Mouse (Mus musculus): ENCODE results near the gene Dad1. TPM values are rescaled to one million over a fixed set of nuclear protein-coding genes. Genes with fewer than 3 reads are reported as not detected.

The Dad1 gene
- polyA plus RNA-seq, 1 experiment from 2014 or later: 259 TPM

DNA sequence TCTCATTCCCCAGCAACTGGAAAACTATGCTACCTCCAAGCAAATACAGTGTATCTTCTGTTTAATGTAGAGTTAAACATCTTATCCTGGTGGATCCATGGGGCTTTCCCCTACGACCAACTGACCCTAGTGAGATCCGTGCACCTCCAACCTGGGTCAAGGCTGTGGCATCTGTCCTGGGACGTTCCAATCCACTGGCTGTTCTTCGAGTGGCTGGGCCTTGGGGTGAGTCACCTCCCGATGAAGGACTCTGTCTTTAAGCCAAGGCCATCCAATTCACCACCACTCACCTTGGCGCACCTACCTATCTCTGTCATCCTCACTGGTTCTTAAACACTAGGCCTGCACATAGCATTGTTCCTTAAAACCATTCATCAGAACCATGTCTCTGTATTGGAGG lies 9.2 kb upstream of the Dad1 start:
- no peak for ATAC-seq (ENCODE audit: low FRiP score)
- no peak overlapping the region for H3K4me2 ChIP-seq (replicated peaks)
- peaks cover 10% of the 10 kb centered on the region for H3K36me3 ChIP-seq
- no peaks in the 10 kb centered on the region for H3K9me3 ChIP-seq (replicated peaks)
- no peak overlapping the region for H3K9ac ChIP-seq
- no peak overlapping the region for H3K4me3 ChIP-seq
- WGBS: 93% methylated on average over 6 of the region's 6 CpGs
- H3K4me1 ChIP-seq: peaks cover 16% of the 10 kb centered on the region
- H3K27me3 ChIP-seq: 0 out of 2 replicates have a peak, but pooled peaks cover 3% of the 10 kb centered on the region
- H3K27ac ChIP-seq: no peak overlapping the region

DNA sequence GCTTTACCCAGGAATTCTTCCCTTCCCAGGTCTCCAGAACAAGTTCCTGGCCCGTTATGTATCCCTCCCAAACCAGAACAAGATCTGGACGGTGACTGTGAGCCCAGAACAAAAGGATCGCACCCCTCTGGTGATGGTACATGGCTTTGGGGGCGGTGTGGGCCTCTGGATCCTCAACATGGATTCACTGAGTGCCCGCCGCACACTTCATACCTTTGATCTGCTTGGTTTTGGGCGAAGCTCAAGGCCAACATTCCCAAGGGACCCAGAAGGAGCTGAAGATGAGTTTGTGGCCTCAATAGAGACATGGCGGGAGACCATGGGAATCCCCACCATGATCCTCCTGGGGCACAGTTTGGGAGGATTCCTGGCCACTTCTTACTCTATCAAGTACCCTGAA lies 8.7 kb upstream of the Dad1 start:
- no peaks in the 10 kb centered on the region for H3K9me3 ChIP-seq (replicated peaks)
- no peak overlapping the region for H3K27ac ChIP-seq
- H3K36me3 ChIP-seq: peaks cover 5% of the 10 kb centered on the region
- H3K4me2 ChIP-seq (replicated peaks): no peak overlapping the region
- ATAC-seq (ENCODE audit: low FRiP score): no peak
- H3K27me3 ChIP-seq: 0 out of 2 replicates have a peak, but pooled peaks cover 3% of the 10 kb centered on the region
- H3K4me3 ChIP-seq: no peak overlapping the region
- 88% methylated on average over 8 of the region's 8 CpGs for WGBS
- peaks cover 16% of the 10 kb centered on the region for H3K4me1 ChIP-seq
- no peak overlapping the region for H3K9ac ChIP-seq

DNA sequence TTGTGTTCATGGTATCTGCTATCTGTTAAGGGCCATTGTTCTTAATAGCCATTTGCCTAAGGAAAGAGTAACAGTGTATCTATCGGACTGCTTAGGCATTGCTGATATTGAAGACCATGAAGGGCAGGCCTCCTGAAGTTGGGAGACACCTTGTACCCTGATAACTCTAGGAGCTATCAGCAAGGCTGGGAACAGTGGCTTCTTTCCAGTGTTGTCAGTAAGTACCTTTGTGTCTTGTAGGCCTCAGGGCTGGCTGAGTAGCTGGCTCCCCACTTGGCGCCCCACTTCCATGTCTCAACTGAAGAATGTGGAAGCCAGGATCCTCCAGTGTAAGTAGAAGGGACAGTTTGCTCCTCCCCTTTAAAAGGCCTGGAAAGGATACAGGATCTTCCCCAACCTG lies 7.5 kb upstream of the Dad1 start:
- H3K27ac ChIP-seq: no peak overlapping the region
- no peak overlapping the region for H3K9ac ChIP-seq
- 90% methylated on average over 2 of the region's 2 CpGs for WGBS
- 0 out of 2 replicates have a peak, but pooled peaks cover 3% of the 10 kb centered on the region for H3K27me3 ChIP-seq
- no peak overlapping the region for H3K4me2 ChIP-seq (replicated peaks)
- H3K4me1 ChIP-seq: peaks cover 16% of the 10 kb centered on the region
- no peaks in the 10 kb centered on the region for H3K9me3 ChIP-seq (replicated peaks)
- no peak for ATAC-seq (ENCODE audit: low FRiP score)
- no peak overlapping the region for H3K4me3 ChIP-seq
- H3K36me3 ChIP-seq: no peaks in the 10 kb centered on the region

DNA sequence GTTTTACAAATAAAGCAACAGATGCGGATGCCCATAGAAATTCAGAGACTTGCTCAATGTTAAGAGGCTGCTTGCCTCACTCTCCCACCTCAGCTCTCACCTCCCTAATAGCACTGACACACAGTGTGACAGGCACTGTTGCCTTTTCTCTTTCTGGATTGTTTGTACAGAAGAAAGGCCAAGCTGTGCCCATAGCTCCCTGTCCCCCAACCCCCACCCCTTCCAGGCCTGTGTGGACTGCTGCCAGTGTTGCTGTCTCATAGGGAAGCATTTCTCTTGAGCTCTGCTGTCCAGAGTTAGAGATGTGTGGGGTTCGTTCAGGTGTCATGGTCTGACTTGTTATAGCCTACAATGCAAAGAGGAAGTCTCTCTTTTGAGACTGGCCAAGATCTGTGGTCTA lies 6.3 kb upstream of the Dad1 start:
- peak overlapping the region; percentile 79 for H3K4me2 ChIP-seq (replicated peaks)
- 0 out of 2 replicates have a peak overlapping the region, but pooled peaks have one; percentile 55 for H3K4me3 ChIP-seq
- no peaks in the 10 kb centered on the region for H3K36me3 ChIP-seq
- no peak for ATAC-seq (ENCODE audit: low FRiP score)
- no peak overlapping the region for H3K27ac ChIP-seq
- H3K9me3 ChIP-seq (replicated peaks): no peaks in the 10 kb centered on the region
- peaks cover 16% of the 10 kb centered on the region for H3K4me1 ChIP-seq
- H3K27me3 ChIP-seq: 0 out of 2 replicates have a peak, but pooled peaks cover 3% of the 10 kb centered on the region
- 78% methylated on average over 2 of the region's 2 CpGs for WGBS
- no peak overlapping the region for H3K9ac ChIP-seq

DNA sequence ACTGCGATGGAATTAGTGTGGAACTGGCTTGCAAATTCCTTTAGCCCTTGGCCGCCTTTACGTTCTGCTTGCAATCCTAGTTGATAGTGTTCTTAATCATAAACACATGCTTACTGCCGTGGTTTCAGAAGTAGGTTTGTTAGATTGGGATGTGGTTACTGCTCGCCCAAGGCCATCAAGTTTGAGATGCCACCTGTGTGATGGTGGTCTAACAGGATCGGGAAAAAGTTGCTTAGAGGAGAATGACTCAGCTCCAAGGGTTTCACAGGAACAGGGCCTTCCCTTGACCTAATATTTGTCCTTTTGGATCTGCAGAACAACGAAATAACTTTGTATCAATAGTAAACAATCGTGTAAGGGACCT lies 5.8 kb upstream of the Dad1 start:
- peak overlapping the region; percentile 79 for H3K4me2 ChIP-seq (replicated peaks)
- no peak overlapping the region for H3K27ac ChIP-seq
- no peaks in the 10 kb centered on the region for H3K9me3 ChIP-seq (replicated peaks)
- no peak for ATAC-seq (ENCODE audit: low FRiP score)
- H3K4me3 ChIP-seq: peak overlapping the region; percentile 55
- peak overlapping the region; percentile 73 for H3K9ac ChIP-seq
- H3K4me1 ChIP-seq: peaks cover 20% of the 10 kb centered on the region
- 28% methylated on average over 8 of the region's 8 CpGs for WGBS
- no peaks in the 10 kb centered on the region for H3K36me3 ChIP-seq
- 0 out of 2 replicates have a peak, but pooled peaks cover 3% of the 10 kb centered on the region for H3K27me3 ChIP-seq

DNA sequence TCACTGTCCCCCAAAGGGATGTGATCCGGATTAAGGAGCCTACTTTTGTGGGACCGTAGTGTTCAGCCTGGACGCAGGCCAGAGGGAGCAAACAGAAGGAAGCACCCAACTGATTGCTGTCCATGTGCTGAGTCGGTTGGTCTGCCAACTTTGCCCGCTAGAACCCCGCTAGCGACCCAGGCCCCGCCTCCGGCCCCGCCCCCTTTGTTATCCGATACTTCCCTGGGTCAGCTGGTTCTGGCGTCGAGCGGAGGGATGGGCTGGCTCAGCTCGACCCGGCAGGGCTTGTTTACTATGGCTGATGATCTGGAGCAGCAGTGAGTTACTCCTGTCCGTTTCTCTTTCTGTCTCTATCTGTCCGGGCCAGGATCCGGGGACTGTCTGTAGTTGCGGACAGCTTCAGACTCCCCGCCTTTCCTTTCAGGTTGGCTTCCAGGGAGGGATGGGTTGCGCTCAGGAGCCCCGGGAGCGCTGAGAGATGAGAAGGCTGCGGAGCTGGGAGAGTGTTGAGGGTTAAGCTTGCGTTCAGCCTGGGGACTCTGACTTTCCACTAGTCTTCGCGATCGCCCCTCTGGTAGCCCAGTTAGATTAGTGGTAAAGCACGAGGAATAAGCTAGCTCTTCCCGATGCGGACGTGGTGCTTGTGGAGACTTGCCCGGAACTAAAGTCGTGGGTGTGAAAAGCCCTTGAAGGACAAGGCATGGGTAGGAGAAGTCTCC lies 5.3 kb upstream of the Dad1 start:
- no peaks in the 10 kb centered on the region for H3K36me3 ChIP-seq
- peak overlapping the region; percentile 55 for H3K4me3 ChIP-seq
- 0 out of 2 replicates have a peak overlapping the region, but pooled peaks have one; percentile 48 for H3K27ac ChIP-seq
- ATAC-seq (ENCODE audit: low FRiP score): peak; percentile 92
- H3K4me2 ChIP-seq (replicated peaks): peak overlapping the region; percentile 79
- H3K27me3 ChIP-seq: 0 out of 2 replicates have a peak, but pooled peaks cover 3% of the 10 kb centered on the region
- H3K9ac ChIP-seq: peak overlapping the region; percentile 73
- under 1% methylated on average over 35 of the region's 35 CpGs for WGBS
- no peaks in the 10 kb centered on the region for H3K9me3 ChIP-seq (replicated peaks)
- H3K4me1 ChIP-seq: peaks cover 25% of the 10 kb centered on the region

DNA sequence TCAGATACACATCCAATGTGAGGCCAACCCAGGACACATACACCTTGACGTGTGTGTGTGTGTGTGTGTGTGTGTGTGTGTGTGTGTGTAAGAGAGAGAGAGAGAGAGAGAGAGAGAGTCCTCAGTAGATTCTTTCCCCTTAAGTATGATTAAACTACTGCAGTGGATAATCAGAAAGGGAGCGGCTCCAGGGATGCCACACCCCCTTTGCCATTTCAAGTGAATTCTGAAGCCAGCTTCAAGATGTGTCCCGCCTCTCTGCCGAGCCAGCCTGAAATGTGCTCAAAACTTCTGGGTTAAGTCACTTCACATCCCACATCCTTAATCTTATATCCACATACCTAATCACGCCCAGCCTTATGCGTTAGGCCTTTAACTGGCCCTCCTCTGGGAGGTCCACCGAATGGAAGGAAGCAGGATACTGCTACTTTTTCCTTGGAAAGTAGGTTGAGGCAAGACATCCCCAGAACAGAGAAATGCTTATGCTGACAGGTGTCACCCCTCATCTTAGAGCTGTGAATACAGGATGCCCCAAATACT lies 4.3 kb upstream of the Dad1 start:
- Histone ChIP-seq H3K4me1 (peaks cover 25% of the 10 kb centered on the region), H3K36me3 (no peaks in the 10 kb centered on the region), H3K9ac (no peak overlapping the region), H3K4me2 (replicated peaks) (no peak overlapping the region), H3K27ac (no peak overlapping the region), H3K27me3 (0 out of 2 replicates have a peak, but pooled peaks cover 3% of the 10 kb centered on the region), H3K9me3 (replicated peaks) (no peaks in the 10 kb centered on the region), H3K4me3 (no peak overlapping the region)
- 71% methylated on average over 7 of the region's 7 CpGs for WGBS
- no peak for ATAC-seq (ENCODE audit: low FRiP score)

DNA sequence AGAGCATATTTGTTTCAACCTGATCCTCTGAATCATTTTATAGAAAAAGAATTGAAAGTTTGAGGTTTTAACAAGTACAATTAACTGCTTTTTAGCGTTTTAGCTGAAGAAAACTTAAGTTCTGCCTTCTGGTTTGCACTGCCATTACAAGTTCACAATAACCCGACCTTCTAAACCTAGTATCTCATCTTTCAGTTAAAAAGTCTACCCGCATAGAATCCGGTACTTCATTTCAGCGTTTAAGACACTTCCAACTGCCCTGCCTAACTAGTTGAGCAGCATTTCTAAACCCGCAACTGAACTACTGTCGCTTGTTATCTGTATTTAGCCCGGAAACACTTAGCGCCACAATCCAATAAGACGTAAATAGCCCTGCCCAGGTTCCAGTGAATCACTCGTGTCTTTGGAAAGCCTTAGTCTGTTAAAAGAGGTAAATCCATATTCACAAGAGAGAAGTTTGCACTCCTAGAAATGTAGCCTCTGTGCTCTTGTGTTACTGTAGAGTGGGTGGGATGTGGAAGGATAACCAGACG lies 832 bp upstream of the Dad1 start:
- 74% methylated on average over 12 of the region's 12 CpGs for WGBS
- ATAC-seq (ENCODE audit: low FRiP score): no peak
- Histone ChIP-seq H3K9me3 (replicated peaks) (no peaks in the 10 kb centered on the region), H3K4me1 (peaks cover 44% of the 10 kb centered on the region), H3K27ac (no peak overlapping the region), H3K9ac (no peak overlapping the region), H3K27me3 (no peaks in the 10 kb centered on the region), H3K4me3 (peak overlapping the region; percentile 74), H3K36me3 (no peaks in the 10 kb centered on the region), H3K4me2 (replicated peaks) (peak overlapping the region; percentile 82)

DNA sequence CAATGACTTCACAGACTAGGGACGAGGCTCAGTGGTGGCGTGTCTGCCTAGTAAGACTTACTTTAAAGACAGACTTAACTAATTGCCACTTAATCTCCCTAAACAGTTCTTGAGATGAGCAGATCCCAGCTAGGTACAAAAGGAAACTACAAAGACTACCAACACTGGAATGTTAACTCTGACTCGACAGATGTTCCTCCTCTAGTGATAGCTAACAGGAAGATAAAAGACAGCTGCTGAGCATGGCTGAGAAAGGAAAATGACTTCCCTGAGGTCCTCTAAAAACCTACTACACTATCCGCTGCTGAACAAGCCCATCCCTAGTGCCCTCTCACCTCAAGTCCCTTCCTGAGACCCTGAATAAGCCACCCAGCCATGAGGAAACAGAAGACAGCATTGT lies 3.8 kb downstream of the Dad1 start:
- Histone ChIP-seq H3K9ac (no peak overlapping the region), H3K4me2 (replicated peaks) (no peak overlapping the region)

DNA sequence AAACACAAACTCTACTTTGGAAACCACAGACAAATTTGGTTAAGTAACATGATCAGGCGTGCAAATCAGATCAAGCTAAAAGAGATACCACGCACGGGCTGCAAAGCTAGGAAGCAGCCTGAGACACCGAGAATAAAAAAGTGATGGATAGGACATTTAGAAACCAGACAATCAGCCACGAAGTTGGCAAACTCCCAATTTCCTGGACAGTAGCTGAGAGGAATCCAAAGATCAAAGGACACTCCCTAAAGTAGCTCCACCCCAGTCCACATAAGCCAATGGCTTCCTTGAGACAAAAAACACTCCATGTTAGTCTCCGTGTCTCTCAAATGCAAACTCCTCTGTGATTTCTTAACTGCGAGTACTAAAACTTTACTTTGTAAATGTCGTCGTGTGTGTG lies 4.6 kb downstream of the Dad1 start:
- H3K9me3 ChIP-seq (replicated peaks): no peaks in the 10 kb centered on the region

More for the DNA sequence above, 3.8 kb downstream of the Dad1 start:
- Histone ChIP-seq H3K9me3 (replicated peaks) (no peaks in the 10 kb centered on the region), H3K27ac (no peak overlapping the region), H3K36me3 (peaks cover 13% of the 10 kb centered on the region), H3K4me3 (no peak overlapping the region), H3K4me1 (peaks cover 42% of the 10 kb centered on the region), H3K27me3 (no peaks in the 10 kb centered on the region)
- ATAC-seq (ENCODE audit: low FRiP score): no peak
- WGBS: 78% methylated on average over 4 of the region's 4 CpGs

DNA sequence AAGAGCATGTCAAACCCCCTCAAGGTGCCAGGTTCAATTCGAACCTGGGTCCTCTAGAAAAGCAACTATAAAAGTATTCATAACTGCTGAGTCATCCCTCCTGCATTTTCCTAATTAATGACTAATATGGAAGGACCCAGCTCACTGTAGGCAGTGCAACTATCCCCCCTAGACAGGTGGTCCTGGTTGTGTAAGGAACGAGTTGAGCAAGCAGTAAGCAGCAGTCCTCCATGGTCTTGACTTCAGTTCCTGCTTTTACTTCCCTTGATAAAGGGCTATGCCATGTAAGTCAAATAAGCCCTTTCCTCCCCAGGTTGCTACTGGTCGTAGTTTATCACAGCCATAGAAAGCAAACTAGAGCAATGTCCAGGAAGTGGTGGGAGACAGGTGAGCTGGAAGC lies 7.7 kb downstream of the Dad1 start:
- Histone ChIP-seq H3K27ac (no peak overlapping the region), H3K4me3 (no peak overlapping the region), H3K36me3 (peaks cover 28% of the 10 kb centered on the region), H3K4me1 (peaks cover 25% of the 10 kb centered on the region; the same call in 1 of the 2 replicates), H3K4me2 (replicated peaks) (no peak overlapping the region), H3K9ac (no peak overlapping the region), H3K27me3 (no peaks in the 10 kb centered on the region), H3K9me3 (replicated peaks) (no peaks in the 10 kb centered on the region)
- 94% methylated on average over 3 of the region's 3 CpGs for WGBS
- ATAC-seq (ENCODE audit: low FRiP score): no peak

More for the DNA sequence above, 4.6 kb downstream of the Dad1 start:
- H3K9ac ChIP-seq: no peak overlapping the region
- no peaks in the 10 kb centered on the region for H3K27me3 ChIP-seq
- no peak overlapping the region for H3K4me2 ChIP-seq (replicated peaks)
- H3K27ac ChIP-seq: no peak overlapping the region
- H3K4me3 ChIP-seq: no peak overlapping the region
- peaks cover 13% of the 10 kb centered on the region for H3K36me3 ChIP-seq
- WGBS: 58% methylated on average over 9 of the region's 9 CpGs
- ATAC-seq (ENCODE audit: low FRiP score): no peak
- peaks cover 35% of the 10 kb centered on the region for H3K4me1 ChIP-seq

DNA sequence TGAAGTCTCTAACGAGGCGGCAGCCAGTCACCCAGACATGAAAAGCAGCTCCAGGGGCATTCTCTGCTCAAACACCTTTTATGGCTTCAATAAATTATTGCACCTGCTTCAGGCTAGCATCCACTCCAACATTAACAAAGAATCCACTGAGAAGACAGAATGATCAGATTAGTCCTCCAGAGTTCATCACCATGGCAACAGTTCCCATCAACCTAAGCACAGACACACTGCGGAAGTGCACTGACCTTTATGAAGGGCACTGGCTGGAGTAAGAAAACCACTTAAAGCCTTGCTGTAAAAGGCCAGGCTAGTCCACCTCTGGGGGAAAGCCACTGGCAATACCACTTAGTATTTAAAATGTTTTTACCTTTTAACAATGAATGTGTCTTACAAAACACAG lies 9.7 kb downstream of the Dad1 start:
- 59% methylated on average over 3 of the region's 3 CpGs for WGBS
- peak; percentile 73 for ATAC-seq (ENCODE audit: low FRiP score)
- Histone ChIP-seq H3K9ac (no peak overlapping the region), H3K4me1 (peaks cover 10% of the 10 kb centered on the region; the same call in 1 of the 2 replicates), H3K36me3 (peaks cover 36% of the 10 kb centered on the region), H3K4me3 (no peak overlapping the region), H3K9me3 (replicated peaks) (no peaks in the 10 kb centered on the region), H3K27me3 (no peaks in the 10 kb centered on the region), H3K27ac (peak overlapping the region; percentile 67), H3K4me2 (replicated peaks) (no peak overlapping the region)
